Mouse (Mus musculus): Measurements from ENCODE around the gene Rassf2. TPM values are rescaled to one million over a fixed set of nuclear protein-coding genes. Genes with fewer than 3 reads are reported as not detected.

Rassf2 gene
- polyA plus RNA-seq, 1 experiment from 2014 or later, result 26.2 TPM

DNA sequence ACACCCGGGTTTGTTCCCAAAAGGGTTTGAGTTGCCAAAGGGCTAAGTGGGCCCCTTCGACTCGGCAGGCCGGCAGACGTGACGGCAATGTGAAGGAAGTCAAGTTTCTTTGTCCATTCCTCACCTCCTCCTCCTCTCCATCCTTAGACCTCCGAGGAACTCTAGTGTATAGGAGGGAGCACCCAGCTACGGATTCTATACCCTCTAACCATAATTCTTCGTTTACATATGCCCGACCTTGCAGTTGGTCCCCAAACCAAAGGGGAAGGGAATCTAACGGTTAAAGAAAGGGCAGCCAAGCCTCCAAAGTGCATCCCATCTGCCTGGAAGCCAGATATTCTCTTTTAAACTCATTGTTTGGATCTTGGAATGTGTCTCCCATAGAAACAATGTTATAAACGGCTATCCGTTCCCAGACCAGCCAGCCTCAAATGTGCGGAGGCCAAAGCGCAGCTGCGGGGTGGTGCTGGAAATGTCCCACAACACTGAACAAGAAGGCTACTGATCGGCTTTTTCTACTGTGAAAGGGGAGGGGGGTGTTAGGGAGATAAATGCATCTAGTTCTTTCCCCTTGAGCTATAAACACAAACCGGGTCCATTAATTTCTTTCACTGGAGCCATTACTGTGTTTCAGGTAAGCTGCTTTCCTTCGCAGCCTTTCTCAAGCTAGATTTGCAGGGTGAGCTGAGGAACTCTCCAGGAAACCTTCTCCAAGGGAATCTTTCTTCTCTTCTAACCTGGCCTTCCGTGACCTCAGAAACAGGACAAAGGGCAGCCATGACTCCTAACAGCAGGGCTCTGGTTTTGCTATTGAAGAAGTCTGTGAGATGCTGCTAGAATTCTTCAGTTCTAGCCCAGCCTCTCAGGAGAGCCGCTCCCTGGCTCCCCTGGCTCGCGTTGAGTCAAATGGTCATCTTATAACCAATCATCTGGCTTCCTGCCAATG, 633 bp upstream of the Rassf2 start:
- no peaks in the 10 kb centered on the region for H3K36me3 ChIP-seq
- peak overlapping the region; percentile 80 for H3K27ac ChIP-seq (replicated peaks)
- 8% methylated on average over 23 of the region's 23 CpGs for WGBS
- H3K4me1 ChIP-seq, result peaks cover 37% of the 10 kb centered on the region
- no peaks in the 10 kb centered on the region for H3K27me3 ChIP-seq
- H3K9ac ChIP-seq (replicated peaks), result peak overlapping the region; percentile 67
- H3K9me3 ChIP-seq, result no peaks in the 10 kb centered on the region
- peak overlapping the region; percentile 75 for H3K4me3 ChIP-seq
- ATAC-seq (replicated peaks), result peak; percentile 27; the same call in 1 of the 2 replicates
- H3K4me2 ChIP-seq (replicated peaks), result peak overlapping the region; percentile 82

DNA sequence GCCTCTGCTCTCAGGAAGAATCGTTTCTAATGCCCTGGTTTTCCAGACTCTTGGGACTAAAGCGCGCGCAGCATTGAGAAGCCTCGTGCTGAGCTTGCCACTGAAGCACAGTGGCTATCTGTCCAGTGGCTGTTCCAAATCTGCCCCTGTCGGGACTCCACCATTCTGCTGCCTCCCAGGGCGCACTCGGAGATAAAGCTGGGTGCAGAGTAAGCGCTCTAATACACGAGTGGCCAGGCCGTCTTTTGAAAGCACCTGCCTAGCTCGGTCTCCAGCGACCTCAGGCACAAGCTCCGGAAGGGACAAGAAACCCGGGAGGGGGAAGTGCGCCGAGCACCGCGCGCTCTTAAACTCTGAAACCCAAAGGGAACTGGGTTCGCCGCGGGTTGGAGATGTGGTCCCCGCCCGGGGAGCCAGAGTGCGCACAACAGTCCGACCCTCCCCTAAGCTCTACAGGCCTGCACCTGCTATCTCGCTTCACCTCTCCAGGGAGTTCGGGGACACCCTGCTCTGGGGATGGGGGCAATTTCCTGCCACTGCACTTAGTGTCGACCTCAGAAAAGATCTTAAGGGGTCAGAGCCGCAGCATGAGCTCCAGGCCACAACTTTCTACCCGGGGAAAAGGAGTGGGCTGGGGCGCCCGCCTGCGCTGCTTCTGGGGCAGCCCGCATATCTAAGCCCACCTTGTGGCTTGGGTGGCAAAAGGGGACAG, 1.0 kb downstream of the Rassf2 start:
- no peaks in the 10 kb centered on the region for H3K27me3 ChIP-seq
- WGBS, result under 1% methylated on average over 36 of the region's 36 CpGs
- peak overlapping the region; percentile 82 for H3K4me2 ChIP-seq (replicated peaks)
- H3K4me3 ChIP-seq, result peak overlapping the region; percentile 75
- peaks cover 37% of the 10 kb centered on the region for H3K4me1 ChIP-seq
- H3K9me3 ChIP-seq, result no peaks in the 10 kb centered on the region
- peak overlapping the region; percentile 80 for H3K27ac ChIP-seq (replicated peaks)
- peak; percentile 39 for ATAC-seq (replicated peaks)
- no peaks in the 10 kb centered on the region for H3K36me3 ChIP-seq
- H3K9ac ChIP-seq (replicated peaks), result peak overlapping the region; percentile 67

DNA sequence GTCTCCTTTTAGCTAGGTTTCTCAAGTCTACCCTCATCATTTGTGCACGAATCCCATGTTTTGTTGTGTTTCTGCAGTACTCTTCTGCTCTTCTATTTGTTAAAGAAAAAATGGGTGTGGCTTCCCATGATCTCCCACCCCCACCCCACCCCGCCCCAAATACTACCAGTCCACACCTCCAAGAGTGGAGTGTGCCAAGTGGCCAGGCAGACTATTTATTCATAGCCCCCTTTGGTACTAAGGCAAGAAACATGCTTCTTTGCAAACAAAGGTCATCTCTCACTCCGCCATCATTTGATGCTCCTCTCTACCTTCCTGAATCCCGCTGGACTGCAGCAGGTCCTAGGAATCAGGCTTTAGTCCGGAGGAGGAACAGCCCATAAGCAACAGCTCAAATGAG, 2.0 kb downstream of the Rassf2 start:
- Histone ChIP-seq H3K9me3 (no peaks in the 10 kb centered on the region), H3K4me3 (peak overlapping the region; percentile 75), H3K4me2 (replicated peaks) (peak overlapping the region; percentile 82), H3K27ac (replicated peaks) (no peak overlapping the region), H3K9ac (replicated peaks) (no peak overlapping the region), H3K4me1 (peaks cover 37% of the 10 kb centered on the region), H3K36me3 (no peaks in the 10 kb centered on the region), H3K27me3 (no peaks in the 10 kb centered on the region)
- ATAC-seq (replicated peaks), result no peak
- WGBS, result 35% methylated on average over 5 of the region's 5 CpGs

DNA sequence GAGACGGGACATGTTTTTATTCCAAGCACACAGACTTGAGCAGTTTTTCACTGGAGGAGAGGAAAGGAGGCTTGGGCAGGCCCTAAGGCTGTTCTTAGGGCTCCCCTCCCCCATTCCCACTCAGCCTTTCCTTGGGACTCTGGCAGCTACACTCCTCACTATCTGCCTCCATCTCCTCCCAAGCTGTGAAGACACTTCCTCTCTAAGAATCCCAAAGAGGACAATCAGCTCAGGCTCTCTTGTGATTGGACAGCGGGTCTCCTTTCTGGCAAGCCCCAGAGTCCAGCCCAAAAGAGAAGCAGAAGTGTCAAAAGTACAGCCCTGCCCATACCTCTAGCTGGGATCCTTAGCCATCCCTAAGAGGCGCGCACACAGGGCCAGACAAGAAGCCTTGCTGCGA, 2.7 kb downstream of the Rassf2 start:
- ATAC-seq (replicated peaks), result no peak
- Histone ChIP-seq H3K4me2 (replicated peaks) (0 out of 2 replicates have a peak overlapping the region, but pooled peaks have one; percentile 82), H3K9ac (replicated peaks) (no peak overlapping the region), H3K9me3 (no peaks in the 10 kb centered on the region), H3K27ac (replicated peaks) (no peak overlapping the region), H3K4me1 (peaks cover 37% of the 10 kb centered on the region), H3K36me3 (no peaks in the 10 kb centered on the region), H3K4me3 (no peak overlapping the region), H3K27me3 (no peaks in the 10 kb centered on the region)
- 63% methylated on average over 5 of the region's 5 CpGs for WGBS

DNA sequence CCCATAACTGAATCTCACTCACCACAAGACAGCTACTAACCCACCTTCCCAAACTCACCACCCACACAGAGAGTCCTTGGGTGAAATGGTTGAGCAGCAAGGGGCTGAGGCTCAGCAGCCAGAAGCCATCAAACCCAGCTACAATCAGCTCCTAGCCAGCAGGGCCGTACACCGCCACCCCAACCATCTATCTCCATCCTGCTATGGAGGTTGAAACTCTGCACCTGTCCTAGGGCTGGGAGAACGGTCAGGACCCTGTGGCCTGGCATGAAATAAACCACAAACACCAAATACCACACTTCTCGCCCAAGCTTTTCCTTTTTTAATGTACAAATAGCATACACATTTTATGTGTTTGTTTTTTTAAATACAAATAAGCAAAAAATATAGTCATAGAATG, 6.0 kb downstream of the Rassf2 start:
- Histone ChIP-seq H3K36me3 (no peaks in the 10 kb centered on the region), H3K9me3 (no peaks in the 10 kb centered on the region), H3K4me2 (replicated peaks) (no peak overlapping the region), H3K4me1 (peaks cover 18% of the 10 kb centered on the region), H3K27ac (replicated peaks) (no peak overlapping the region), H3K27me3 (no peaks in the 10 kb centered on the region), H3K9ac (replicated peaks) (no peak overlapping the region), H3K4me3 (no peak overlapping the region)
- no peak for ATAC-seq (replicated peaks)
- WGBS, result 95% methylated on average over 4 of the region's 4 CpGs

DNA sequence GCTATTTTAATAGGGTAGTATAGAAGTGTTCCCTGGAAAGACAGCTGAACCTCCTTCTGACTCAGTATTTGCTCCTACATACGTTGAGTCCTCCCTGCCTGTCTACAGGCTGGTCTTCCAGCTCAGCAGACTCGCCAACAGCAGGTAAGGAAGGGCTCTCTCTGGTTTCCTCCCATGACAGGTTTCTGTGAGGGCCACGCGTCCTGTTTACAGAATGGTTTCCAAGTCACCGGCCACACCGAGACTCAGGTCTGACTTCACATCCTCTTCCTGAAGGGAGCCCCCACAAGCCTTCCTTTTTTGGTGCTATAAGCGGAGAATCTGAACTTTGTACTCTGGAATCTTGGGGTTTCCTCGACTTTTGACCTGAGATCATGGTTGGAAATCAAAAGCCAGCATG, 7.4 kb downstream of the Rassf2 start:
- Histone ChIP-seq H3K9ac (replicated peaks) (no peak overlapping the region), H3K4me2 (replicated peaks) (no peak overlapping the region), H3K4me1 (peaks cover 7% of the 10 kb centered on the region)

DNA sequence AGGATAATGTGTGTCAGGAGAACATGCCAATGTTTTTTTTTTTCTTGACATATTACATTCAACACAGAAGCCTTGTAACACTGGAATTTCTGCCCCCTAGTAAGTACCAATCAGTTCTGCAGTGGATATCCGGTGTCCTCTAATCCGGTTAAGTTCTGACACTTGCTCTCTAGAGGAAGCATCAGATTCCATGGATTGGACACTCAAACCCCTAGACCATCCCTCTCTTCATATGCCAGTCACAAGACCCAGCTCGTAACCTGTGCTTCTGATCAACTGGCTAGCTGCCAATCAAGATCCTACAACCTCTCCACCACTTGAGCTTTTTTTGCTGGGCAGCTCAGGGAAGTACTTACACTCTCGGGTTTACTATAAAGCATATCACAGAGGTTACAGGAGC, 8.4 kb downstream of the Rassf2 start:
- H3K27ac ChIP-seq (replicated peaks), result no peak overlapping the region

More for the DNA sequence above, 7.4 kb downstream of the Rassf2 start:
- Histone ChIP-seq H3K9me3 (no peaks in the 10 kb centered on the region), H3K36me3 (no peaks in the 10 kb centered on the region), H3K27me3 (no peaks in the 10 kb centered on the region), H3K4me3 (no peak overlapping the region), H3K27ac (replicated peaks) (no peak overlapping the region)
- ATAC-seq (replicated peaks), result no peak
- 95% methylated on average over 8 of the region's 8 CpGs for WGBS

DNA sequence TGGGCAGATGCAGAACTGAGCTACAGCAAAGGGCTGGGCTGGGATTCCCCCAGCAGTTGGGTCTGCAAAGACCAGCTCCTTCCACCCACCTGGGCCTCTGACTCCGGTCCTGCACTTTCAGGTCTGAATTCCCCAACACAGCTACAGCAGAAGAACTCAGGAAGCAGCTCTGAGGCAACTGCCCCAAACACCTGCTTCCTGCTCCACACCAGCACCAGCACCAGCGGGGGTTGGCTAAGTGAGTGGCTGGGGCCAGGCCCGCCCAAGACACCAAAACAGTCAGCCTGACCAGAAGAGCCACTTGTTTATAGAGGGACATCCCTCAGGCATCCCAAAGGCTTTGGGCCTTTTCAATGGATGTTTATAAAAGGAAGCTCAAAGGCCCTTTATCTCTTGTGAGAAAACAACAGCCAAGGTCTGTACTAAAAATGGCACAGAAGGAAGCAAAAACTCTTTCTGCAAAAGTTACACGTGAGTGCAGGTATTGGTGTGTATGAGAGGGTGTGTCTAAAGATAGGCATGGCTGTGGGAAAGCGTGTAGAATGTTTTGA, 9.0 kb downstream of the Rassf2 start:
- Histone ChIP-seq H3K4me2 (replicated peaks) (no peak overlapping the region), H3K27ac (replicated peaks) (no peak overlapping the region)
- ATAC-seq (replicated peaks), result no peak

More for the DNA sequence above, 8.4 kb downstream of the Rassf2 start:
- ATAC-seq (replicated peaks), result no peak
- no peak overlapping the region for H3K4me3 ChIP-seq
- H3K4me1 ChIP-seq, result no peaks in the 10 kb centered on the region
- WGBS, result 83% methylated on average over 4 of the region's 4 CpGs
- H3K27me3 ChIP-seq, result no peaks in the 10 kb centered on the region
- H3K9me3 ChIP-seq, result no peaks in the 10 kb centered on the region
- no peak overlapping the region for H3K4me2 ChIP-seq (replicated peaks)
- no peaks in the 10 kb centered on the region for H3K36me3 ChIP-seq
- no peak overlapping the region for H3K9ac ChIP-seq (replicated peaks)

DNA sequence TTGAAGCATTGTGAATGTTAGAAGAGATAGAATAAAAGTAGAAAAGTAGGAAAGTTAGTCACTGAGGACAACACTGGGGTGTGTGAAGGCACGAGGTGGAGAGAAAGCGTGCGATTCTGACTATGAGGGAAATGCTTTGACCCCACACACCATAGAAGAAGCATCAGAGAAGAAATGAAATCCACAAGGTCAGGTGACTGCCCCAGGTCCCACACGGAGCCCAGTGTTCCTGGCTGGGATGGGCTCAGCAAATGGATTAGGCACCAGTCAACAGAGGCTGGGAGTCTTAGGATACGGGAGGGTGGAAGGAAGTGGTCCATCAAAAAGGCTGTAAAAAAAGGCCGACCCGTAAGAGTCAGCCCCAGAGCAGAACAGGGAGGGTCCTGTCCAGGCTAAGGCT, 9.6 kb downstream of the Rassf2 start:
- ATAC-seq (replicated peaks), result no peak
- H3K9me3 ChIP-seq, result no peaks in the 10 kb centered on the region
- 87% methylated on average over 7 of the region's 7 CpGs for WGBS
- no peak overlapping the region for H3K9ac ChIP-seq (replicated peaks)
- H3K4me1 ChIP-seq, result no peaks in the 10 kb centered on the region
- H3K36me3 ChIP-seq, result no peaks in the 10 kb centered on the region
- no peaks in the 10 kb centered on the region for H3K27me3 ChIP-seq
- no peak overlapping the region for H3K4me2 ChIP-seq (replicated peaks)
- no peak overlapping the region for H3K4me3 ChIP-seq
- no peak overlapping the region for H3K27ac ChIP-seq (replicated peaks)

More for the DNA sequence above, 9.0 kb downstream of the Rassf2 start:
- 79% methylated on average over 5 of the region's 5 CpGs for WGBS
- no peak overlapping the region for H3K9ac ChIP-seq (replicated peaks)
- H3K4me3 ChIP-seq, result no peak overlapping the region
- no peaks in the 10 kb centered on the region for H3K9me3 ChIP-seq
- no peaks in the 10 kb centered on the region for H3K27me3 ChIP-seq
- no peaks in the 10 kb centered on the region for H3K4me1 ChIP-seq
- H3K36me3 ChIP-seq, result no peaks in the 10 kb centered on the region

DNA sequence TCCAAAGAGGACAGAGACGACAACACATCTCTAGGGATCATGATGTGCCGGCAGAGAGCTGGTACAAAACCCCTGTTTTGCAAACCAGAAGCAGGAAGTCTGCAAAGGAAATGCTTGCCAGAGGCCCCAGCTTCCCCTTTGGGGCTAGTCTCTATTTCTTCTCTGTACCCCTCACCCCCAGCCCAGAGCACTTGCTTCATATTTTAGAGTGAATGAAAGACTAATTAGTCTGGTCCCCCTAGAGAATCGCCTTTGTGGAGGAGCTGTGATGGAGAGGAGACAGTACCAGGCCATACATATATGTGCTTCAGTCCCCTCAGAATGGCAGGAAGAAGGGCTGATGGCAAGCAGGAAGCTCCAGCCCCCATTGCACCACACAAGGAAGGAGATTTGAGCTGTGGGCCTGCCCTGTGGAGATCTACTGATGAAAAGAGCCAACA, 10.7 kb downstream of the Rassf2 start:
- no peak for ATAC-seq (replicated peaks)
- no peak overlapping the region for H3K27ac ChIP-seq (replicated peaks)
- H3K9me3 ChIP-seq, result no peaks in the 10 kb centered on the region
- H3K27me3 ChIP-seq, result no peaks in the 10 kb centered on the region
- no peaks in the 10 kb centered on the region for H3K36me3 ChIP-seq
- H3K4me3 ChIP-seq, result no peak overlapping the region
- WGBS, result 84% methylated on average over 3 of the region's 3 CpGs
- no peak overlapping the region for H3K9ac ChIP-seq (replicated peaks)
- no peak overlapping the region for H3K4me2 ChIP-seq (replicated peaks)
- no peaks in the 10 kb centered on the region for H3K4me1 ChIP-seq

DNA sequence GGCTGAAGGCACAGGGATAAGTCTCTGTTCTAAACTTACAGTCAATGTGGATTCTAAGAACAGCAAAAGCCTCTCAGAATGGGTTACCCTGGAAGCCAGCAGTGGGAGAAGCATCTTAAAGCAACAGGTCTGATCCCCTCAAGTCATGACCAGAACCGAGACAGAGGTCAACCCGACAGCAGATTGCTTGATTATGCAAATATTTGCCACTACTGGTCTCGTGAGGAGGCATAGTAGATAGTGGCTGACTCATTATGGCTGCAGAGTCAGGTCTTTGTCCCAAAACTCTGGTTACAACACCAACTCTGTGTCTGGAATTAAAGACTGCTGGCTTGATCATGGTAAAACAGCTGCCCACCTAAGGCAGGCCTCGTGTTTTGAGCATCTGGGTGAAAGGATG, 11.9 kb downstream of the Rassf2 start:
- no peaks in the 10 kb centered on the region for H3K4me1 ChIP-seq
- no peaks in the 10 kb centered on the region for H3K27me3 ChIP-seq
- H3K4me2 ChIP-seq (replicated peaks), result no peak overlapping the region
- no peaks in the 10 kb centered on the region for H3K36me3 ChIP-seq
- WGBS, result 67% methylated on average over 4 of the region's 4 CpGs
- no peak for ATAC-seq (replicated peaks)
- no peaks in the 10 kb centered on the region for H3K9me3 ChIP-seq
- no peak overlapping the region for H3K9ac ChIP-seq (replicated peaks)
- no peak overlapping the region for H3K4me3 ChIP-seq
- H3K27ac ChIP-seq (replicated peaks), result no peak overlapping the region

DNA sequence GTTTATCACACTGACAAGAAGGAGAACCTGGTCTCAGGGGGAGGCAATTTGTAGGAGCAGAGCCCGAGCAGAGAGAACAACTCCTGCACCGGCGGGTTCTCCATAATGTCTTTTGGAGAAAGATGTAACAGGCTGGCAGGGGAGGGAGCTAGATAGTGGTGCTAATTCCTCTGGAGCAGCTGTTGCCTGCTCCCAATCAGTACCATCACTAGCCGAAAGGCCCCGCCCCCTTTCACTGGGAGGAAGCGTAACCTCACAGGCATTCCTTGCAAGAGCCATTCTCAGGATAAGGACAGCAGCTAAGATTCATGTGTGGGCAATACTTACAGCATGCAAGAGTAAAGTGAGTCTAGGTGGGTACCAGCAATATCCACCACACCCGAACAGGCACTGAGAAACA, 12.4 kb downstream of the Rassf2 start:
- 71% methylated on average over 7 of the region's 7 CpGs for WGBS
- no peaks in the 10 kb centered on the region for H3K4me1 ChIP-seq
- H3K4me3 ChIP-seq, result no peak overlapping the region
- ATAC-seq (replicated peaks), result no peak
- no peak overlapping the region for H3K9ac ChIP-seq (replicated peaks)
- no peak overlapping the region for H3K27ac ChIP-seq (replicated peaks)
- no peaks in the 10 kb centered on the region for H3K27me3 ChIP-seq
- no peak overlapping the region for H3K4me2 ChIP-seq (replicated peaks)
- no peaks in the 10 kb centered on the region for H3K36me3 ChIP-seq
- no peaks in the 10 kb centered on the region for H3K9me3 ChIP-seq
